Mouse (Mus musculus): Measurements from ENCODE around the gene Notch1.

GRCm38 (mm10) chr2:26449121-26450060 is 67.1 kb downstream of the Notch1 start:
- TF ChIP-seq CTCF (IDR thresholded peaks at IDR 0.05; ENCODE audit: low read depth, low read length) (peak; percentile 94), POLR2A (IDR thresholded peaks at IDR 0.05; ENCODE audit: extremely low read depth, insufficient read depth, low read length) (no peak)
